Mouse (Mus musculus): ENCODE results near the gene Olfr481.

The Olfr481 gene

DNA sequence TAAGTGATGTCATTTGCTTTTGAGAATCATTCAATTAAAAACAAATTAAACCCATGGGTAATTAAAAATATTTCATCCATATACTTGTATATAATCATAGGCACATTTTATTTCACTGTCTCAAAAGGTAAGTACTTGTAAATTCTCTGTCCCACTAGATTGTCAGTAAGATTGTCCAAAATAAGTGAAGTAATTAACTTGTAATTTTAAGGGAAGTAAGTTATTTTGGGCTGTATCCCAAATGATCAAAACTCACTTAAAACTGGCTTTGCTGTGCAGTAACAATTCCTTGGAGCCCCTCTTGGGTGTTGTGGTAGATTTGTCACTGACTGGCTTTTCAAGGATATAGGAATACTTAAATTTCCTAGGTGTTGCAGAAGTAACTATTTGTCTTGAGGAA lies at the start of gene Olfr481:
Olfr481 (plus strand) TSS at position 301 of the 400 bp plus-strand sequence.
- no peak for DNase-seq (ENCODE audit: low read depth)

DNA sequence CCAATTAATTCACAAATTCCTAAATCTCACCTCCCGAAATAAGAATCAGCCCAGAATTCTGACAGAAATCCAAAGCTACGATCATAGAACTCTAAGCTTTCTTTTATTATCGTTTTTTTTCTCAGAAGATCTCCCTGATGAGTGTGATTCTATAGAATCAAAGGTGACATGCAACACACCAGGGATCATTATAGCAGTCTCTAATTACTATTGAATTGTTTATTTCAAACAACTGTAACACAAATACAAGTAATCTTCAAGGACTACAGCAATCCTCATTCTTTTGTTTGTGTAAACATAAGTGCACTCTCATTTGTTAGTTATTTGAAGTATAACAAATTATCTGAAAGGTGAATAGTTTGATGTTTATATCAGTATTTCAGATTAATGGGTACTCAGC lies 45.8 kb upstream of the Olfr481 start, which contains the start of gene Olfr478:
Olfr478 (minus strand) TSS at position 101 of the 400 bp plus-strand sequence.
- DNase-seq (ENCODE audit: low read depth) = no peak

DNA sequence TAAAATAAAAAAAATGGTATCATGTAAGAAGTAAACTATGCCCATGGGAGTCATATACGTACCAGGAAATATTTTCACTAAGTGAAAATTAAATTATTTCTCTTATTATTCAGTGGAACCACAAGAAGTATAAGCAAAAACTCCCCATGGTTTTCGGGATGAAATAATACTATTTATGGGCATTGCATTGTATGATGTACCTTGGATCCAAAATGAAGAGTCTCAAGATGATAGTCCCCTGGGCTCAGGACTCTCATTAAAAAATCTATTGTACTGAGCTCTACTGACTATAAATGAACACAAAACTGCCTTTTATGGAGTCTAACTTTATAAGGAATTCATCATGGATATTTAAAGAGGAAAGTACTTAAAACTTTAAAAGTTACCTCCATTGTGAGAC lies 29.3 kb upstream of the Olfr481 start, which contains the start of gene Olfr479:
Olfr479 (plus strand) TSS at position 301 of the 400 bp plus-strand sequence.
- DNase-seq (ENCODE audit: low read depth) = no peak

DNA sequence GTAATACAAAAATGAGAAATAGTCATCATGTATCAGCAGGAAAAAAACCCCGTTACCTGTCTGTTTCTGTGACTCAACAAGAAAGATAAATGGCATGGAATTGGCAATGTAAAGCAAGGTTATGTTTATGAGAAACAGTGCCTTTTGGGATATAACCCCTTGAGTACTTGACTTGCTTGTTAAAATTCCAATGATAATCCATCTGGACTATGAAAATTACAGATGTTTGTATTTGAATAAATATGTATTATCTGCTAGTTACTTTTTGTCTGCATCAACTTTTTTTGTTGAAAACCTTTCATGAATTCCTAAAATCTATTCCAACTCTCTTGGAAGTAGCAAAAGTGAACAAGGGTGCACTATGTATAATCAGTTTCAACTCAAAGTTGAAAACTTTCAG lies 12.4 kb upstream of the Olfr481 start, which contains the start of gene Olfr480:
Olfr480 (minus strand) TSS at position 101 of the 400 bp plus-strand sequence.
- DNase-seq (ENCODE audit: low read depth) = no peak

DNA sequence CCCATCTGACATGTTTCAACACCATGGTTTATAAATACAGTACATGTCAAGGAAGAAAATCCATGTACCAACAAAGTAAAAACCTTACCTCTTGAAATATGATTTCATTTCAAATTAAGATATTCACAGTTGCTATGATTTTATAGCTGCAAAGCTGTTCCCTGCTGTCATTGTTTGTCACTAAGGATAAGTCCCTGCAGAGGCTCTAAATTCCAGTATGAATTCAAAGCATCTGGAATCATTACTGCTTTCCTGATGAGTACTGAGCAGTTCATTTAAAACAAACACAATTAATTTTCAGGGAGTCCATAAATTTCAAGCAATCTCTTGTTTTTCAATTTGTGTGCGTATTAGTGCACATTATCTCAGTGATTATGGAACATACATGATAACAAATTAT lies 17.8 kb downstream of the Olfr481 start, which contains the start of gene Olfr482:
Olfr482 (minus strand) TSS at position 101 of the 400 bp plus-strand sequence.
- DNase-seq (ENCODE audit: low read depth) = no peak

DNA sequence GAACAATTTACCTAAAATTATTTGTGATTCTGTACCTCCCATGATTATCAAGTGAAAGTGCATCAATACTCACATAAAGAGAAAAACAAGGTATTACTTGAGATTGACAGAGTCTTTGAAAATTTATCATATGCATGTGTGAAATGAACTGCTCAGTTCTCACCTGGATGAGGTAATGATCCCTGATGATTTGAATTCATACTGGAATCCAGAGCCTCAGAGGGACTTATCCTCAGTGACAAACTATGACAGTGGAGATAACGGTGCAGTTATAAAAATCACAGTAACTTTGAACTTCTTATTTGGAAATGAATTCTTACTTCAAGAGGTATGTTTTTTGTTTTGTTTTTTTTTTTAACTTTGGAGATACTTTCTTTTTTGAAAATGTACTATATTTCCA lies 20.9 kb downstream of the Olfr481 start, which contains the start of gene Olfr483:
Olfr483 (plus strand) TSS at position 301 of the 400 bp plus-strand sequence.
- no peak for DNase-seq (ENCODE audit: low read depth)

DNA sequence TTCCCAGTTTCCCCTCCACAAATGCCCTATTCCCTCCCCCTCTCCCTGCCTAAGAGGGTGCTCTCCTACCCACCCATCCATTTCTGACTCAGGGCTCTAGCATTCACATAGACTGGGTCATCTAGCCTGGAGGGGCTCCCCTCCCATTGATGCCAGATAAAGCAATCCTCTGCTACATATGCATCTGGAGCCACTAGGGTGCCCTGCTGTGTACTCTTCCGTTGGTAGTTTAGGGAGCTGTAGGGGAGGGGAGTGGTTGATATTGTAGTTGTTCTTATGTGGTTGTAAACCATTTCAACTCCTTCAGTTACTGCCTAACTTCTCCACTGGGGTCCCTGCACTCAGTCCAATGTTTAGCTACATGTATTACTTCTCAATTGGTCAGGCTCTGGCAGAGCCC lies 41.0 kb downstream of the Olfr481 start:
- no peak for DNase-seq (ENCODE audit: low read depth)

DNA sequence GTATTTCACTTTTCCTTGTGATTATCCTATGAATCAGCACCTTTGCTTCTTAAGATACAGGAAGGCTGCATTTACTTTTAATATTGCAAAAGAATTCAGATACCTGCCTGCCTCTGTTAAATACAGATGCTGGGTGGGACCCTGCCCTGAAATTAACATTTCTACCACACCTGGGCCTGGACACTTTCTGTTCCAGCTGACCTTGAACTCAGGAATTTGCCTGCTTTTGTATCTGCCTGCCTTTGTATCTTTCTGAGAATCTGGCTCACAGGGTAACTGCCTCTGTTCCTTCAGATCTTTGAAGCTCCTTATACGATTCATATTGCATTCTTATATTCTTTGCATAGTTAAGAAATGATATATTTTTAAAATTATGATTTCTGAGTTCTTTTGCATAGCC lies 41.8 kb downstream of the Olfr481 start:
- no peak for DNase-seq (ENCODE audit: low read depth)

DNA sequence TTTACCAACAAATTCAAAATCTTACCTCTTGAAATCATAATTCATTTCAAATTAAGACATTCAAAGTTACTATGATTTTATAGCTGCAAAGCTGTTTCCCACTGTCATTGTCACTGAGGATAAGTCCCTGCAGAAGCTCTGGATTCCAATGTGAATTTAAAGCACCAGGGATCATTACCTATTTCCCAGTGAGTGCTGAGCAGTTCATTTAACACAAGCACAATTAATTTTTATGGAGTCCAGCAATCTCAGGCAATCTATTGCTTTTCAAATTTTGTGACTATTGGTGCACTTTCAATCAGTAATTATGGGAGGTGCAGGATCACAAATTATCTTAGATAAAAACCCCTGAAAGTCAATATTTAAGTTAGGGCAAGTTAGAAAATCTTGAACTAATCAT lies 47.7 kb downstream of the Olfr481 start, which contains the start of gene Olfr484:
Olfr484 (minus strand) TSS at position 101 of the 400 bp plus-strand sequence.
- no peak for DNase-seq (ENCODE audit: low read depth)
